Mouse (Mus musculus) ES-E14 (cell line): ENCODE data around the gene Zfp579.

Experiments
- CHD2 ChIP-seq: IDR thresholded peaks from 2 replicates; pipeline ENCODE4 v1.6.1; 2014; ENCODE audit warnings: mild to moderate bottlenecking, low read depth, low read length, inconsistent platforms
- MAFK ChIP-seq: IDR thresholded peaks from 2 replicates; pipeline ENCODE4 v1.6.1; 2014; ENCODE audit warnings: mild to moderate bottlenecking, low read depth, low read length, inconsistent platforms; ENCODE audit not compliant: insufficient read depth
- ZC3H11A ChIP-seq: IDR thresholded peaks from 2 replicates; pipeline ENCODE4 v1.6.1; 2012; ENCODE audit warnings: low read depth, mild to moderate bottlenecking, inconsistent platforms, low read length, borderline replicate concordance
- ZNF384 ChIP-seq: IDR thresholded peaks from 2 replicates; pipeline ENCODE4 v1.6.1; 2012; ENCODE audit warnings: low read depth, low read length, inconsistent platforms

DNA sequence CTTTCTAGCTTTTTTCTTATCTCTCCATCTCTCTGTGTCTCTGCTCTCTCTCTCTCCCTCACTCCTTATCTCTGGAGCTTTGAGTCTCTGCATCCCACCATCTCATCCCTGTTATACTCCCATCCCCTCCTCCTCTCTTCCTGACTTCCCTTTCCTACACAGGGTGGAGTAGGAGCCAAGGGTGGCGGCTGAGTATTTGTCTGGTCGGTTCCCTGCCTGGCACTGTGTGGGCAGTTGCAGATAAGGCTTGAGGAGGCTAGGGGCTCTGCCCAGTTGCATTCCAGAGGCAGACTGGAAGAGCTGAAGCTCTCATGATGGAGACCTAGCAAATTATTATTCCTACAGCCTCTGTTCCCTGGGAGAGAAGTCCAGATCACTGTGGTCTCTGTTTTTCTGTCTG is 7.7 kb downstream of the Zfp579 start:
- TF ChIP-seq ZNF384 (no peak), CHD2 (no peak), MAFK (no peak), ZC3H11A (no peak)
